In the genomic region with DNA sequence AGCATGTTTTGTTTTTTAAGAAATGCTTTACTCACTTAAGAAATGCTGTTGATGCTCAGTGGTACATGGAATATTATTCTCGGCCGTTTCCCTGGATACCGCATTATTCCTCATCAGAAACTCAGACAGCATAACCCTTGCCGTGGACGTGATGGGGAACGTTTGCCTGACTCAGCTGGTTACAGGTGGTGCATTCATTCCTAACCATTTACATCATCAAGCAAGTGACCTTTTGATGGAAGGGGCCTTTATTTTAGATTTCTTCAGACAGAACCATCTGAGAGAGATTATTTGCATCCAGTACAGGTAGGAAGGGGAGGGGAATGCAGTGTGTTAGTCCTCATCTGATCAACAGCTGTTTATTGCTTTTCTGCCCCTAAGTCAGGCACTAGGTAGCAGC, we compare ENCODE assay signal across 11 mouse cellular contexts. TPM values are rescaled to one million over a fixed set of nuclear protein-coding genes. Genes with fewer than 3 reads are reported as not detected.
DNase-seq lines count a peak whose midpoint lies in the region; ATAC-seq lines count a peak whose summit lies in the region.
"Had no signal": no experiment of that assay in that cellular context is flagged by ENCODE, and none has a peak within 500 bp of the region (broad histone marks: within the 10 kb centered on the region; RNA-seq: fewer than 3 reads in every experiment).

No protein-coding gene starts in this region.

- no peak overlapping the region for H3K9ac ChIP-seq in forebrain, embryonic 11.5 days (ENCODE audit: low read length)
- no peak overlapping the region for H3K9ac ChIP-seq in hindbrain, embryonic 14.5 days
- no peak overlapping the region for H3K9ac ChIP-seq in hindbrain, embryonic 11.5 days (ENCODE audit: low read depth, low read length)
- H3K9ac ChIP-seq in midbrain, embryonic 14.5 days (replicated peaks; ENCODE audit: low read length), result no peak overlapping the region
- H3K9ac ChIP-seq in midbrain, embryonic 15.5 days, result no peak overlapping the region

- no peak overlapping the region for H3K4me2 ChIP-seq in forebrain, embryonic 11.5 days (ENCODE audit: low read depth, low read length, severe bottlenecking)
- H3K4me2 ChIP-seq in hindbrain, embryonic 14.5 days (replicated peaks), result peak overlapping the region; percentile 79
- no peak overlapping the region for H3K4me2 ChIP-seq in hindbrain, embryonic 11.5 days (replicated peaks; ENCODE audit: low read depth, low read length)
- no peak overlapping the region for H3K4me2 ChIP-seq in midbrain, embryonic 14.5 days (ENCODE audit: low read length)
- H3K4me2 ChIP-seq in midbrain, embryonic 15.5 days, result no peak overlapping the region

- no peak overlapping the region for H3K27ac ChIP-seq in forebrain, embryonic 10.5 days
- H3K27ac ChIP-seq in forebrain, embryonic 11.5 days (ENCODE audit: low read depth, low read length), result no peak overlapping the region
- H3K27ac ChIP-seq in hindbrain, embryonic 14.5 days, result no peak overlapping the region
- H3K27ac ChIP-seq in hindbrain, embryonic 11.5 days (ENCODE audit: low read depth, low read length), result no peak overlapping the region
- no peak overlapping the region for H3K27ac ChIP-seq in midbrain, embryonic 14.5 days (replicated peaks; ENCODE audit: low read depth, low read length)
- no peak overlapping the region for H3K27ac ChIP-seq in midbrain, embryonic 15.5 days

- H3K36me3 ChIP-seq in forebrain, embryonic 10.5 days (replicated peaks), result no peaks in the 10 kb centered on the region
- no peaks in the 10 kb centered on the region for H3K36me3 ChIP-seq in forebrain, embryonic 11.5 days (ENCODE audit: control insufficient read depth, insufficient read depth, low read length)
- no peaks in the 10 kb centered on the region for H3K36me3 ChIP-seq in hindbrain, embryonic 14.5 days (replicated peaks; ENCODE audit: control insufficient read depth, insufficient read depth)
- H3K36me3 ChIP-seq in hindbrain, embryonic 11.5 days (ENCODE audit: control insufficient read depth, insufficient read depth, low read length), result no peaks in the 10 kb centered on the region
- no peaks in the 10 kb centered on the region for H3K36me3 ChIP-seq in midbrain, embryonic 14.5 days (ENCODE audit: control insufficient read depth, insufficient read depth, low read length)
- H3K36me3 ChIP-seq in midbrain, embryonic 15.5 days (replicated peaks), result no peaks in the 10 kb centered on the region

- 18% methylated on average over 6 of the region's 6 CpGs for WGBS in forebrain, embryonic 10.5 days
- 11% methylated on average over 6 of the region's 6 CpGs for WGBS in forebrain, embryonic 11.5 days
- WGBS in hindbrain, embryonic 14.5 days, result 12% methylated on average over 6 of the region's 6 CpGs
- 15% methylated on average over 6 of the region's 6 CpGs for WGBS in hindbrain, embryonic 11.5 days
- WGBS in midbrain, embryonic 14.5 days, result 5% methylated on average over 6 of the region's 6 CpGs
- WGBS in midbrain, embryonic 15.5 days, result 11% methylated on average over 6 of the region's 6 CpGs

- peaks cover 76% of the 10 kb centered on the region for H3K27me3 ChIP-seq in forebrain, embryonic 10.5 days (ENCODE audit: poor library complexity, severe bottlenecking)
- H3K27me3 ChIP-seq in forebrain, embryonic 11.5 days (ENCODE audit: control insufficient read depth, insufficient read depth, low read length), result peaks cover 22% of the 10 kb centered on the region
- H3K27me3 ChIP-seq in hindbrain, embryonic 14.5 days (ENCODE audit: control insufficient read depth, insufficient read depth, low read length), result peaks cover 76% of the 10 kb centered on the region
- peaks cover 10% of the 10 kb centered on the region; the same call in 1 of the 2 replicates for H3K27me3 ChIP-seq in hindbrain, embryonic 11.5 days (ENCODE audit: control insufficient read depth, insufficient read depth, low read length)
- H3K27me3 ChIP-seq in midbrain, embryonic 14.5 days (ENCODE audit: control insufficient read depth, insufficient read depth, low read length), result peaks cover 65% of the 10 kb centered on the region
- peaks cover 54% of the 10 kb centered on the region for H3K27me3 ChIP-seq in midbrain, embryonic 15.5 days (replicated peaks)

- H3K9me3 ChIP-seq in forebrain, embryonic 10.5 days, result no peaks in the 10 kb centered on the region
- no peaks in the 10 kb centered on the region for H3K9me3 ChIP-seq in forebrain, embryonic 11.5 days (ENCODE audit: control insufficient read depth, low read length)
- H3K9me3 ChIP-seq in hindbrain, embryonic 14.5 days (ENCODE audit: control insufficient read depth, low read length), result no peaks in the 10 kb centered on the region
- H3K9me3 ChIP-seq in hindbrain, embryonic 11.5 days (ENCODE audit: control insufficient read depth, low read length), result no peaks in the 10 kb centered on the region
- no peaks in the 10 kb centered on the region for H3K9me3 ChIP-seq in midbrain, embryonic 14.5 days (ENCODE audit: control insufficient read depth, low read length)
- no peaks in the 10 kb centered on the region for H3K9me3 ChIP-seq in midbrain, embryonic 15.5 days

- peaks cover 88% of the 10 kb centered on the region for H3K4me1 ChIP-seq in forebrain, embryonic 10.5 days
- H3K4me1 ChIP-seq in forebrain, embryonic 11.5 days (replicated peaks; ENCODE audit: control insufficient read depth, insufficient read depth, low read length), result peaks cover 17% of the 10 kb centered on the region; the same call in 1 of the 2 replicates
- H3K4me1 ChIP-seq in hindbrain, embryonic 14.5 days (replicated peaks; ENCODE audit: control insufficient read depth, insufficient read depth, low read length), result peaks cover 26% of the 10 kb centered on the region
- H3K4me1 ChIP-seq in hindbrain, embryonic 11.5 days (replicated peaks; ENCODE audit: control insufficient read depth, insufficient read depth, low read length), result peaks cover 6% of the 10 kb centered on the region; the same call in 1 of the 2 replicates
- peaks cover 16% of the 10 kb centered on the region for H3K4me1 ChIP-seq in midbrain, embryonic 14.5 days (ENCODE audit: control insufficient read depth, insufficient read depth, low read length)
- H3K4me1 ChIP-seq in midbrain, embryonic 15.5 days, result peaks cover 33% of the 10 kb centered on the region

- 0 out of 2 replicates have a peak overlapping the region, but pooled peaks have one; percentile 5 for H3K4me3 ChIP-seq in forebrain, embryonic 10.5 days
- H3K4me3 ChIP-seq in forebrain, embryonic 11.5 days (ENCODE audit: low read depth, low read length), result no peak overlapping the region
- H3K4me3 ChIP-seq in hindbrain, embryonic 14.5 days (replicated peaks; ENCODE audit: low read length), result no peak overlapping the region
- H3K4me3 ChIP-seq in hindbrain, embryonic 11.5 days (ENCODE audit: low read depth, low read length), result no peak overlapping the region
- no peak overlapping the region for H3K4me3 ChIP-seq in midbrain, embryonic 14.5 days (replicated peaks; ENCODE audit: low read depth, low read length)
- no peak overlapping the region for H3K4me3 ChIP-seq in midbrain, embryonic 15.5 days

- DNase-seq in forebrain, embryonic 10.5 days (ENCODE audit: extremely low spot score, low spot score), result no peak
- DNase-seq in forebrain, embryonic 11.5 days (ENCODE audit: low spot score), result no peak
- no peak for DNase-seq in hindbrain, embryonic 14.5 days (ENCODE audit: low spot score)
- no peak for DNase-seq in hindbrain, embryonic 11.5 days (ENCODE audit: low spot score)
- peak; percentile 43 for DNase-seq in midbrain, embryonic 14.5 days
- no peak for DNase-seq in cerebellum, adult 9-11 months
- DNase-seq in right cerebral cortex, postnatal 4 days, result no peak
- DNase-seq: embryo, embryonic 11 days; spleen, adult 18-20 months; thymus, postnatal 25 days had no signal

- ATAC-seq in forebrain, embryonic 11.5 days (replicated peaks; ENCODE audit: low FRiP score), result no peak
- no peak for ATAC-seq in hindbrain, embryonic 14.5 days (ENCODE audit: low FRiP score)
- no peak for ATAC-seq in hindbrain, embryonic 11.5 days (ENCODE audit: low FRiP score)
- no peak for ATAC-seq in midbrain, embryonic 14.5 days (ENCODE audit: low FRiP score, low TSS enrichment)
- no peak for ATAC-seq in midbrain, embryonic 15.5 days (replicated peaks)

RNA-seq across cellular contexts. Expression of a gene that starts 50.7 kb away (rescaled TPM):
- polyA plus RNA-seq in forebrain, embryonic 10.5 days (2016; fragmentation: Nextera tagmentation; extraction: Ambion mirVana), result 5.5 and 6.6 TPM in 2 replicates
- polyA plus RNA-seq in forebrain, embryonic 11.5 days (2014; fragmentation: Nextera tagmentation; extraction: Ambion mirVana), result 6.3 and 7.7 TPM in 2 replicates
- polyA plus RNA-seq in hindbrain, embryonic 14.5 days (2014; fragmentation: Nextera tagmentation; extraction: Ambion mirVana), result 5.1 and 5.8 TPM in 2 replicates
- 6.3 and 7.0 TPM in 2 replicates for polyA plus RNA-seq in hindbrain, embryonic 11.5 days (2014; fragmentation: Nextera tagmentation; extraction: Ambion mirVana)
- polyA plus RNA-seq in midbrain, embryonic 14.5 days (2014; fragmentation: Nextera tagmentation; extraction: Ambion mirVana), result 1.8 and 3.9 TPM in 2 replicates
- polyA plus RNA-seq in midbrain, embryonic 15.5 days (2015; fragmentation: Nextera tagmentation; extraction: Ambion mirVana), result 3.6 and 3.9 TPM in 2 replicates
